Mouse (Mus musculus): ENCODE data around the gene Fev. TPM values are rescaled to one million over a fixed set of nuclear protein-coding genes. Genes with fewer than 3 reads are reported as not detected.

The Fev gene
- total RNA-seq, 2 experiments from 2014 or later = 0.93 to 1.1 TPM

Small RNA genes within 50 kb of the gene (microRNA-seq; reads per million reads assigned to microRNA genes)
- gene Mir375 = 38,842 reads per million, percentile 98 among the genes with 10 or more reads in this experiment

Other genes with a start within 250 kb of the Fev start
- 10 to 100 TPM; 18.3 to 21.8 TPM for gene Ttll4, start 223.7 kb downstream of the Fev start, total RNA-seq (2021)
- 10 to 100 TPM; 11.4 to 14.9 TPM for gene Cyp27a1, start 171.8 kb downstream of the Fev start, total RNA-seq (2021)
- under 1 TPM in 1 of 2 experiments, not detected in 1; 0.23 TPM for gene Prkag3, start 136.2 kb downstream of the Fev start, total RNA-seq (2021)
- 1 to 10 TPM; 3.9 to 4.3 TPM for gene Wnt6, start 113.5 kb downstream of the Fev start, total RNA-seq (2021)
- gene Wnt10a, start 93.9 kb downstream of the Fev start, total RNA-seq (2021) = under 1 TPM; 0.36 to 0.43 TPM
- 1 to 10 TPM; 2.8 to 3.5 TPM for gene Cdk5r2, start 30.5 kb downstream of the Fev start, total RNA-seq (2021)
- under 1 TPM in 1 of 2 experiments, not detected in 1; 0.56 TPM for gene Cryba2, start 7.7 kb upstream of the Fev start, total RNA-seq (2021)
- not detected for gene Cfap65, start 50.2 kb upstream of the Fev start, total RNA-seq (2021)
- gene Ihh, start 66.3 kb upstream of the Fev start, total RNA-seq (2021) = not detected
- 1 to 10 TPM; 7.1 to 7.9 TPM for gene Nhej1, start 239.8 kb upstream of the Fev start, total RNA-seq (2021)
- under 1 TPM; 0.16 to 0.46 TPM for gene Slc23a3, start 248.5 kb upstream of the Fev start, total RNA-seq (2021)

Data from adrenal gland, postnatal 36 days (tissue).